Mouse (Mus musculus) midbrain, postnatal 0 days (tissue): ENCODE results near the gene Zkscan14. TPM values are rescaled to one million over a fixed set of nuclear protein-coding genes. Genes with fewer than 3 reads are reported as not detected.

Experiments used
- ATAC-seq: fragments of 200-750 bp; cut with Nextera tagmentation; 2 replicates; pipeline ENCODE4 v1.8.0; 2017; ENCODE audit warnings: moderate number of reproducible peaks, mild to moderate bottlenecking, moderate TSS enrichment, moderate library complexity; ENCODE audit not compliant: low FRiP score
- DNase-seq: peaks from one replicate; pipeline ENCODE4 v3.0.0-alpha.2; 2015; ENCODE audit warnings: low spot score
- H3K27ac ChIP-seq: fragments of 300-500 bp; sonication (generic); 2 replicates; pipeline ENCODE4 v1.5.1; 2014; ENCODE audit warnings: low read depth, mild to moderate bottlenecking, low read length, mixed read lengths
- H3K27me3 ChIP-seq: fragments of 300-500 bp; sonication (generic); 2 replicates; pipeline ENCODE4 v1.6.1; 2014; ENCODE audit warnings: low read length, control low read depth, mixed read lengths; ENCODE audit not compliant: insufficient read depth
- H3K36me3 ChIP-seq: fragments of 300-500 bp; sonication (generic); 2 replicates; pipeline ENCODE4 v1.6.1; 2014; ENCODE audit warnings: low read length, control low read depth, mixed read lengths; ENCODE audit not compliant: insufficient read depth
- H3K4me1 ChIP-seq: fragments of 300-500 bp; sonication (generic); 2 replicates; pipeline ENCODE4 v1.6.1; 2014; ENCODE audit warnings: mild to moderate bottlenecking, control low read depth, antibody characterized with exemption, low read length, mixed read lengths; ENCODE audit not compliant: insufficient read depth
- H3K4me2 ChIP-seq: fragments of 300-500 bp; sonication (generic); 2 replicates; pipeline ENCODE4 v1.6.1; 2014; ENCODE audit warnings: low read depth, mild to moderate bottlenecking, low read length, mixed read lengths; ENCODE audit not compliant: poor library complexity, severe bottlenecking
- H3K4me3 ChIP-seq: fragments of 300-500 bp; sonication (generic); 2 replicates; pipeline ENCODE4 v1.5.1; 2014; ENCODE audit warnings: low read depth, mild to moderate bottlenecking, low read length, moderate library complexity
- H3K9ac ChIP-seq: fragments of 300-500 bp; sonication (generic); replicated peaks from 2 replicates; pipeline ENCODE4 v1.6.1; 2014; ENCODE audit warnings: mild to moderate bottlenecking, low read length, moderate library complexity, mixed read lengths; ENCODE audit not compliant: poor library complexity, severe bottlenecking
- H3K9me3 ChIP-seq: fragments of 300-500 bp; sonication (generic); 2 replicates; pipeline ENCODE4 v1.6.1; 2016; ENCODE audit warnings: low read length, control low read depth
- CTCF ChIP-seq: IDR thresholded peaks from 2 replicates; pipeline ENCODE4 v1.5.1; 2016; ENCODE audit warnings: antibody characterized with exemption, mild to moderate bottlenecking
- WGBS: fragments of 180-500 bp; shearing (Covaris S2); extraction: QIAGEN DNeasy Blood & Tissue Kit; methylation state at CpG from one replicate; pipeline ENCODE4 v1.1.7; 2014; 5-methylcytosine and 5-hydroxymethylcytosine counted together
- polyA plus RNA-seq: library from polyadenylated mRNA; unstranded; fragments of >200 nt; fragmentation: Nextera tagmentation; extraction: Ambion mirVana; gene quantifications from 2 replicates; pipeline ENCODE4 v1.2.1, GENCODE M21; 2015
- total RNA-seq: library from RNA; depleted of rRNA; stranded (reverse); fragments of >200 nt; gene quantifications from 2 replicates; pipeline ENCODE4 v1.2.3, GENCODE M21; 2014

Gene Zkscan14
- total and polyA plus RNA-seq, 2 experiments from 2014 or later = 6.6 to 9.9 TPM

- 81% methylated on average over 2 of the region's 2 CpGs for WGBS
- Histone ChIP-seq H3K4me1 (peaks cover 9% of the 10 kb centered on the region; the same call in 1 of the 2 replicates), H3K4me2 (peak within 1 kb of the TSS; percentile 69), H3K27me3 (no peaks in the 10 kb centered on the region), H3K9ac (peak within 1 kb of the TSS; percentile 92), H3K27ac (peak within 1 kb of the TSS; percentile 90), H3K4me3 (peak within 1 kb of the TSS; percentile 77), H3K36me3 (peaks cover 35% of the 10 kb centered on the region), H3K9me3 (no peaks in the 10 kb centered on the region)
- DNase-seq (no peak), ATAC-seq (no peak)
- TF ChIP-seq CTCF = no peak
Measured at GRCm38 (mm10) chr5:145191962-145192361, 9.7 kb downstream of the Zkscan14 start, which contains the start of gene Atp5j2. Gene Atp5j2, minus strand, starts transcription at chr5:145192062.

GRCm38 (mm10) chr5:145190875-145191798 is 10.5 kb downstream of the Zkscan14 start:
- peak; percentile 94 for DNase-seq
- no peaks in the 10 kb centered on the region for H3K9me3 ChIP-seq
- H3K4me2 ChIP-seq = peak overlapping the region; percentile 69
- H3K9ac ChIP-seq = peak overlapping the region; percentile 92
- 1% methylated on average over 41 of the region's 41 CpGs for WGBS
- H3K27ac ChIP-seq = peak overlapping the region; percentile 90
- peak; percentile 18; the same call in 1 of the 2 replicates for TF ChIP-seq CTCF
- H3K4me3 ChIP-seq = peak overlapping the region; percentile 77
- peaks cover 9% of the 10 kb centered on the region; the same call in 1 of the 2 replicates for H3K4me1 ChIP-seq
- H3K36me3 ChIP-seq = peaks cover 41% of the 10 kb centered on the region
- peak; percentile 89 for ATAC-seq
- H3K27me3 ChIP-seq = no peaks in the 10 kb centered on the region

- ATAC-seq (no peak), DNase-seq (no peak)
Measured at GRCm38 (mm10) chr5:145190373-145190772, 11.3 kb downstream of the Zkscan14 start.

GRCm38 (mm10) chr5:145189416-145189815 is 12.3 kb downstream of the Zkscan14 start:
- 97% methylated on average over 6 of the region's 6 CpGs for WGBS
- no peak overlapping the region for H3K4me3 ChIP-seq
- no peak overlapping the region for H3K27ac ChIP-seq
- no peak overlapping the region for H3K4me2 ChIP-seq
- TF ChIP-seq CTCF = no peak
- H3K9ac ChIP-seq = no peak overlapping the region
- H3K27me3 ChIP-seq = no peaks in the 10 kb centered on the region
- ATAC-seq = no peak
- H3K9me3 ChIP-seq = no peaks in the 10 kb centered on the region
- peaks cover 39% of the 10 kb centered on the region for H3K36me3 ChIP-seq
- DNase-seq = no peak
- H3K4me1 ChIP-seq = peaks cover 9% of the 10 kb centered on the region; the same call in 1 of the 2 replicates

More at GRCm38 (mm10) chr5:145190373-145190772, 11.3 kb downstream of the Zkscan14 start:
- Histone ChIP-seq H3K4me1 (peaks cover 9% of the 10 kb centered on the region; the same call in 1 of the 2 replicates), H3K9me3 (no peaks in the 10 kb centered on the region), H3K4me2 (peak overlapping the region; percentile 69), H3K36me3 (peaks cover 41% of the 10 kb centered on the region), H3K27ac (peak overlapping the region; percentile 90), H3K4me3 (peak overlapping the region; percentile 77), H3K9ac (peak overlapping the region; percentile 92), H3K27me3 (no peaks in the 10 kb centered on the region)
- WGBS = 60% methylated on average over 5 of the region's 5 CpGs
- no peak for TF ChIP-seq CTCF

- no peak overlapping the region for H3K4me2 ChIP-seq
- WGBS = 82% methylated on average over 2 of the region's 2 CpGs
- DNase-seq = no peak
- no peak for TF ChIP-seq CTCF
- ATAC-seq = no peak
- H3K36me3 ChIP-seq = peaks cover 68% of the 10 kb centered on the region
- H3K9me3 ChIP-seq = no peaks in the 10 kb centered on the region
- H3K4me1 ChIP-seq = peaks cover 6% of the 10 kb centered on the region; the same call in 1 of the 2 replicates
- H3K4me3 ChIP-seq = no peak overlapping the region
- no peak overlapping the region for H3K9ac ChIP-seq
- H3K27ac ChIP-seq = no peak overlapping the region
- H3K27me3 ChIP-seq = no peaks in the 10 kb centered on the region
Measured at GRCm38 (mm10) chr5:145185244-145185643, 16.4 kb downstream of the Zkscan14 start.
